Mouse (Mus musculus) layer of hippocampus, adult 11-12 months (tissue): ENCODE data around the gene Igfbp6.

Experiments used
- DNase-seq: peaks from one replicate; pipeline ENCODE4 v3.0.0; 2022; ENCODE audit warnings: low spot score

Gene Igfbp6

DNA sequence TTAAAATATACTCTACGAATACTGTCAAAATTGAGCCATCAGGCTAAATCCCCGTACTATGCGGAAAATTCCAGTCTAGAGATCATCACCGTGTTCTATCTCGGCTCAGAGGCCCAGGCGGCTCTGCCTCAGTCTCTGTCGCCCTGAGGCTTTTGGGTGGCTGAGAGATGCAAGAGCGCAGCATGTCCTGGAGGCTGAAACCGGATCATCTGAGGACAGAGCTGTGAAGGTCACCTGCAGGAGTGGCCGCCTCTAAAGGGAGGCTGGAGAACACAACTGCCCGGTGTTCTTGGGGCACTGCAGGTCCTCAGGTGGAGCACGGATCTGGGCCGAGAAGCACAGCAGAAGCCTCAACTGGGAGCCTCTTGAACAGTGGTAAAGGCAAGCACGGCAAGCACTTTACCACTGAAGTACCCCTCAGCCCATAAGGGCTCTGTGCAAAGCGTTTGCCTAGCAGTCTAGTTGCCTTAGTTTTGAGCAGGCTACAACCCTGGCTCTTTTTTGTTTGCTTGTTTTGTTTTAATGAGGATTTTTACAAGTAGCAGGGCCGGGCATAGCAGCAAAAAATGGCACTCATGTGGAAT lies 31.7 kb downstream of the Igfbp6 start:
- DNase-seq = no peak

DNA sequence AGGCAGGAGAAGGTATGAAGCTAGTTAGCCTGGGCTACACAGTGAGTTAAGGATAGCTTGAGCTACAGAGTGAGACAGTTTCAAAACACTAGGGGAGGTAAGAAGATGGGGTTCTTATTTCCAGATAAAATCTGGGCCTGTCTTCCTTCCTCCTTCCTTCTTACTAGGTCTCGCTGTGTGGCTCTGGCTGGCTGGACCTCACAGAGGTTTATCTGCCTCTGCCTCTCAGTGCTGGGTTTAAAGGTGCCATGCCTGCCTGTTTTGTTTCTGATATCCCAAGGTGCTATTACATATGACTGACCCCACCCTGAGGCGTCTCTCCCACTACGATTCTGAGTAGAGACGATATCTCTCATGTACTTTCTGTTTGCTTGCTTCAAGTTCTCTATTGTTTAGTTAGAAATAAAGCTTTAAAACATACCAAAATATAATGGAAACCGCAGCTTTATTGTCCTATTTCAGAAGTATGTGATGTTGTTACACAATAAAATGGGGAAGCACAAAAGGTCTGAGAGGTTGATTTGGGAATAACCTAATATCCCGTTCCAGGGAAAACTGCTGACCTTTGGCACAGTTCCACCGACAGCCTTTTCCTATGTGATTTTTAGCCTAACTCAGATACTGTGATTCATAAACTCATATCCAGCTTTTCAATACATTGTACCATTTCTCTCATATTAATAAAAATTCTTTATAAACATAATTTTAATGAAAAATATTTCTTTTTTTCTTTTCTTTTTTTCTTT lies 32.6 kb downstream of the Igfbp6 start:
- DNase-seq = no peak

DNA sequence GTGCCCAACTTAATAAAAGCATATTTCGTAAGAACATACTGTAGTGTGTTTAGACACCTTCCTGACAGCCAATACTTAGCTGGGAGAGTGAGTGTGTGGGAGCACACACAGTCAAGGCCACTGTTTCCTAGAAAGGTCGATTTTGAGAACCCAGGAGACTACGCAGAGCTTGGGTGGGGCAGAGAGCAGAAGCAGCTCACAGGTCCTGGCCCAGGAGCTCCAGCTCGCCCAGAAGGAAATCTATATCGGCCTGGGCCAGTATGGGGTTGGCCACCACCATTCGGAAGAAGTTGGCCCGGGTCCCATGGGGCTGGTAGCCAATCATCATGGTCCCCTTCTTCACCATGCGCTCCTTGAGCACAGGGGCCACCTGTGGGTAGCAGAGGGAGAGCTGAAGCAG lies 33.3 kb downstream of the Igfbp6 start:
- no peak for DNase-seq

DNA sequence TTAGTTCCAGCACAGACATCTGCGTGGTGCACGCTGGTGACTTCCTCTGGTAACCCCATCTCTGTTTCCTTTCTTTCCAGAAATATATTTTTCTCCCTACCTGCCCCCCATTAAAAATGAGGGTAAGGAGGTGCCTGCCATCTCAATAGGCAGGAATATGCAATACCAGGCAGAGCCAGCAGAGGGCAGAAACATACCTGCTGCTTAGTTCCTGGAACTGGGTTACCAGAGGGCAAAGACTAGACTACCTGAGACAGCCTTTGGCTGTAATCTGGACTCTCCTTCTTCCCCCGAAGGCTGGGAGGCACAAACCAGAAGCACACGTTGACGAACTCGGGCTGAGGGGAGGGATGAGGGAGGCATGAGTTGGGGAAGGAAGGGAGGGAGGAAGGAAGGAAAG lies 34.1 kb downstream of the Igfbp6 start:
- peak; percentile 88 for DNase-seq

DNA sequence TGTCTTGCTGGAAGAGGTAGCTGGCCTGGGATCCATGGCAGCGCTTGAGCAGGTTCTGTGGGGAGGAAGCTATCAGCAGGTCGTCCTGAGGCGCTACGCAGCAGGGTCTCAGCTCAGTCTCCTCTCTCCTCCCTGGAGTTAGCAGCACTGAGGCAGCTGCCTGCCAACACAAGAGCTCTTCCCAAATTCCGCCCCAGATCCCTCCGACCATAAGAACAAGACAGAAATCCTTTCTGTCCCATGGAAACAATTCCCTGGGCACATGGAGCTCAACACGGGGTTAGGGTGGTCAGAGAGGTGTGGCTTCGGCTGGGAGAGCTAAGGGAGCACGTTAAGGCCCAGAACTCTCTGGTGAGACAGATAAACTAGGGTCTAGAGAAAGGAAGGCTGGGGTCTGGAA lies 34.9 kb downstream of the Igfbp6 start:
- no peak for DNase-seq

DNA sequence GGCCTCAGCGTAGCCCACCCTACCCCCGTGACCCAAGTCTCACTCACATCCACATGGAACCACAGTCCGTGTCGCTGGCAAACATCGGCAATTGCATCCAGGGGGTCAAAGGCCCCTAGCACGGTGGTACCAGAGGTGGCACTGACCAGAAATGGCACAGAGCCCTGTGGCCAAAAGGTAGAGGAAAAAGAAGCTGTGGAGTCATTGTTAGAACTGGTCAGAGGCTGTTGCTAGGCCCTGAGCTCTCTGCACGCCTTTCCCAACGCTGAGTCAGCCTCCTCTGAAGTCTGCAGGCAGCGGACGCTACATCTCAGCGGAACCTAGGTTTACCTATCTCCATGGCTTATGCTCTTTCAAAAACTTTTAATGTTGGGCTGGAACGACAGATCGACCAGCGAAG lies 35.8 kb downstream of the Igfbp6 start:
- no peak for DNase-seq

DNA sequence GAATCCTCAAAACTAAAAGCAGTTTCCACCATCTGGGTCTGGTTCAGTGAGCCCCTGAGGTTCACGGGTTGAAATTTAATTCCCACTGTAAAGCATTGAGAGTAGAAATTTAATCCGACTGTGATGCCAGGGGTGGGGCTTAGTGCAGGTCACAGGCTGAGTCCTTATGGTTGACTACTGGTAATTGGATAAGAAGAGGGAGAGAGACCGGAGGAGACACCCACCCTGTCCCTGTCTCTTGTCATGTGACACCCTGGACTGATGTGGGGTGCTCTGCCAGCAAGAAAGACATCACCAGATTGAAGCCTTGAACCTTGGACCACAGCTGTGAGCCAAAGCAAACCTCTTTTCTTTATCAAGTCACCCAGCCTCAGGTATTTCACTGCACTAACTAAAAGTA lies 38.9 kb downstream of the Igfbp6 start:
- DNase-seq = no peak

DNA sequence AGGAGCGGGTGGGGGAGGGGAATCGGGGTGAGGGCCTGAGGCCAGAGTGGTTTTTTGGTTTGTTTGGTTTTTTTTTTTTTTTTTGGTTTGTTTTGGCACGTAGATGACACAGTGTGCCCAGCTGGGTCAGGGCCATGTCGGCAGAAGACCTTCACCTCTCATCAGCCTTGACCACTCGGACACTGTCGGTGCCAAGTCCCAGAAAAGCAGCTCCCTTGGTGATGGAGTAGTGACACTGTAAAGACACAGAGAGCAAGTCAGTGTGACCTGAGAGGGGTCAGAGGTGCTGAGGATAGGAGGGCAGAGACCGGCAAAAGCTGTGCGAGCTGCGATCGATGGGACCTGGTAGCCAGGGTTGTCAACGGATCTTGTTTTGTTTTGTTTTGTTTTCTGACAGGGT lies 42.1 kb downstream of the Igfbp6 start:
- no peak for DNase-seq

DNA sequence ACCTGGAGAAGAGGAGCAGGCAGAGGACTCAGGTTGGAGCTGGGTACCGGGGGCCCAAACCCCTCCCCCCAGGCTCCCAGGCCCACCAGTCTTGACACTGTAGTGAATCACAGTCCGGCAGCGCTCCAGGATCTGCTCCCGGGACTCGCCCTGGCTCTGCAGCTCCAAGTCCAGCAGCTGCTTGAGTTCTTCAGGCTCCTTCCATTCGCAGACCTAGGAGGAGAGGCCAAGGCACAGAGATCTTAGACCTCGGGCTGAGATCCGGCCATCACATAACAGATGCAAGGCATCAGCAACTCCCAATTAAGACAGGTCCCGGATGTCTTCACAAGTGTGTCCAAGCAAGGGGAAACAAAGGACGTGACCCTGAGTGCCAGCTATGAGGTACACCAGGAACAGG lies 43.9 kb downstream of the Igfbp6 start:
- no peak for DNase-seq

DNA sequence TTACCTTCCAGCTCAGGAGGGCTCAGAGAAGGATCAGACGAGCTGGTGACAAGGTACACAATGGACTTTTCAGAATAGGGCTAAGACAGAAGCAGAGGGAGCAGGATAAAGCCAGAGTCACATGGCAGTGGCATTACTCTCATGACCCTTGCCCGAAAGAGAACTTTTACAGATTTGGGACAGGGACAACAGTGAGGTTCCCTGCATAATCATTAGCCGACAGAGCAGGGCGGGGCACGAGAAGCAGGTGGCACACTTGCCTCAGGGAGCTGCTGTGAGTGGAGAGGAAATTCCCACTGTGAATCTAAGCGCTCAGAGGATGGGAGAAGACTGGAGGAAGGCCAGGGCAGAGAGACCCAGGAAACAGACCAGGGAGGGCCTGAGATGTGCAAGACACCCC lies 44.7 kb downstream of the Igfbp6 start:
- DNase-seq = no peak

DNA sequence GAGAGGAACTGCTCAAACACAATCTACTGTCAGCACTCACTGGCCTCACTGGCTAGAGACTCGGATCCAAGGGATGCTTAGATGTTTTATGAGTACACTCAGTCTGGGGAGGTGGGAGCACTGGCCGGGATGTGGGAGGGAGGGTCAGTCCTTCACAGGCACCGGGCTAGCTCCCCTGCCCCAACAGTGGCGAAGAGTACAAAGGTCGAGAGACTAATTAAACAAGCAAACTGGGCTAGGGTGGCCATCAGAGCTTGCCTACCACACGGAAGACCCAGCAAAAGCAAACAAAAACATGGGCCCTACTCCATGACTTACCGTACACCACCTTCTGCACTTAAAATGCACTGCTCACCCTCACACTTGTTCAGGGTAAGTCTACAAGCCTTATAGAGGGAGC lies 47.5 kb downstream of the Igfbp6 start:
- DNase-seq = no peak

DNA sequence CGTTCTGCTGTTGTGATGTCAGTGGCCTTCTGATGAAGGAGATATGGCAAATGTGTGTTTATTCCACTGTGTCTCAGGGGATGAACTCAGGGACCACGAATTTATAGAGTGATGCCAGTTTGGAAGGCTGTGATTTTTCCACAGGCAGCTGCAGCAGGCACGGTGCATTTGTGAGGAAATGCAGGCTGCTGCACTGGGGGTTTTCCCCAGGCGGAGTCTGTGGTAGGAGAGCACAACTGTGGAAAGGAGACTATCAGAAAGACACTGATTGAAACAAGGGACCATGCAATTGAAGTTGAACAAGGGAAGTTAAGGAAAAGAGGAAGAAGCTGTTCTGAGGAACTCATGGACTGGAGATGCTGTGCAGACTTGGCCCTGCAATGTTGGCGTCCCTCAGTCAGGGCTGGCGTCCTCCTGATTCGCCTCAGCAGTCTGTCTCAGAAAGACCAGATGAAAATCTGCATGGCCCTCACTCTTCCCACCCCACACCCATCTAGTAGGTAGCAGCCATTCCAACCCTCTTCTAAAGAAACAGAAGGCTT lies 48.2 kb downstream of the Igfbp6 start:
- no peak for DNase-seq

DNA sequence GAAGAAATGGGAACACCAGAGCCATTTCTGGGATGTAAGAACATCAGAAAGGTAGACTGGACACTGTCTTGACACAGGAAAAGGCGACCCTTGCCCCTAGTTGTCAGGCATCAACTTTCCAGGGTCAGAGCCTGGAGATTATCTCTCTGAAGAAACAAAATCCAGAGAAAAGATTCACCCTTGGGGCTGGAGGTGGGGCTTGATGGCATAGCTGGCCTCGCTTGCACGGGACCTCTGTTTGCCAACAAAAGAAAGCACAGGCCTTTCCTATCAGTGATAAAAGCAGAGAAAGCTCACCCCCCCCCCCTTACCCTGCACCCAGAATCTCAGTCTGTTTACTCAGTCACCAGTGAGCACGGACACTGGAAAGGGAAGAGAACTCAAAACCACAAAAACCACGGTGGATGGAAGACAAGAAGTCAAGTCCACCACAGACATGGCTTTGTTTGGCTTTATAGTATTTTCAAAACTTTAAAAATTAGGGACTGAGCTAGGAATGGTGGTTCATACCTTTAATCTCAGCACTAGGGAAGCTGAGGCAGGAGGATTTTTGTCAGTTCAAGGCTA lies 48.7 kb downstream of the Igfbp6 start:
- DNase-seq = no peak

DNA sequence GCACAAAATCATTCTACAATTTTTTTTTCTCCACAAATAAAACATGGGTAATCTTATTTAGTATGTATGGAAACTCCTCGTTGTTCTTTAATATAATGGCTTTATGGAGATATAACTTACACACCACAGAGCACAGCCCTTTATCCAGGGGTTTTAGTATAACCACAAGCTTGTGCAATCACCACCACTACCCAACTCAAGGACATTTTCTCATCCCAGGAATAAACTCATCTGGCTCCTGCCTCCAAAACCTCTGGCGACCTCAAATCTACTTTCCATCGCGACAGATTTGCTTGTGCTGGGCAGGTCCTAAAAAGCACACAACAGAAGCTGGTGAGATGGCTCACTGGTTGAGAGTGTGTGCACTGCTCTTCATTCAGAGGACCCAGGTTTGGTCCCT lies 49.5 kb downstream of the Igfbp6 start:
- no peak for DNase-seq

DNA sequence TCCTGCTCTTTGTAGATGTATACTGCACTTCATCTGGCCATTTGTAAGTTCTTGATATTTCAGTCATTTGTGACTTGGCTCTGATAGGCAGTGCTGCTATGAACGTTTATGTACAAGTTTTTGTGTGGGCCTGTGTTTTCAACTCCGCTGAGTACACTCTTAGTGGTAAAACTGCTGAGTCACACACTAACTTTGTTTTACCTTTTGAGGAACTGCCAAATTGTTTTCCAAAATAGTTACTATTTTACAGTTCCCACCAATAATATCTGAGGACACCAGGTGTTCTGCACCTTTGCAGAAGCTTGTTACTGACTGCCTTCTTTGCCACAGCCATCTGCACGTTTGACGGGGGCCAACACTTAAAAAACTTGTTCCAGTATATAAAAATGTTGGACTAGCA lies 50.3 kb downstream of the Igfbp6 start:
- DNase-seq = no peak

DNA sequence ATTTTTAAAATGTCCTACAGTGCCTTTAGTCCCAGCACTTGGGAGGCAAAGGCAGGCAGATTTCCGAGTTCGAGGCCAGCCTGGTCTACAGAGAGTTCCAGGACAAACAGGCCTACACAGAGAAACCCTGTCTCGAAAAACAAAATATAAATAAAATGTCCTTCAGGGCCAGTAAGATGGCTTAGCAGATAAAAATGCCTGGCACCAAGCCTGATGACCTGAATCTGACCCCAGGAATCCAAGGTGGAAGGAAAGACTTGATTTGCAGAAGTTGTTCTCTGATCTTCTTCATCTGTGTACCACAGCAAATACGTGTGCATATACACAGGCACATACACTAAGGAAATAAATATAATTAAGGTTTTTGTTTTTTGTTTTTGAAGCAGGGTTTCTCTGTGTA lies 51.2 kb downstream of the Igfbp6 start:
- DNase-seq = no peak

DNA sequence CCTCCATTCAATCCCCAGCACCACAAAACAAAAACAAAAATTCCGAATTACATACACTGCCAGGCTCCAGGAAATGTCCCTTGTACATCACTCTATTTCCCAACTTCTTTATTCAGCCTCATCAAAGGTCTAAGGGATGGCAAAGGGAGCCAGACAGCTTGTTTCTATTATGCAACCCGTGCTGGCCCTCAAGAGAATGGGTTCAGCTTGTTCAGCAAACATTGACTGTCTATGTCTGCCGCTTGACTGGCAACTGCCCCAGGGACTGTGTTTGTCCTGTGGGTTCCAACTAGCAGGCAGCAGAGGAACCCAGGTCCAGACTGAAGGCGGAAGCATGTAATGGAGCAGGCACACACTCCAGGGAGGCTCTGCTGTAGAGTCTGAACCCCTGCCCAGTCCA lies 54.7 kb downstream of the Igfbp6 start:
- no peak for DNase-seq
